Mouse (Mus musculus): ENCODE measurements around the gene Napepld.
"Not testable (repeated sequence)": the region's sequence is repeated elsewhere in the genome, so short reads cannot be mapped to it uniquely, and the experiment has no call there.

Napepld gene

DNA sequence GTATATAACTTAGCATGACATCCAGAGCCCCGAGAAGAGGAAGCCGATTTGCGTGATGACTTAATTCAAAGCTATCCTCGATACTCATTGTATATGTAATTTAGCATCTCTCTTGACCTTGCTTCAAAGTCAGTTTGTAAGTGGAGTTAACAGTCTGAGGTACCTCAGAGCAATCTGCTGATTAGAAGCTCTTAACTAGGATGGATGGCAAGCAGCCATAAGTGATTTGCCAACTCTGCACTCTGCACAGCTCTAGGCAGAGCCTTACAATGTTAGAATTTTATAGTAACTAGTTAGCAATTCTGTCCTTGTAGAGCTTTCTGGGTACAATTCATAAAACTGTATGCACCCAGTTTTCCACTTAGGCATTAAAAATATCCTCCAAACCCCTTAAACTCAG is 5.3 kb upstream of the Napepld start:
- no peak for DNase-seq (ENCODE audit: low read depth, low spot score)

DNA sequence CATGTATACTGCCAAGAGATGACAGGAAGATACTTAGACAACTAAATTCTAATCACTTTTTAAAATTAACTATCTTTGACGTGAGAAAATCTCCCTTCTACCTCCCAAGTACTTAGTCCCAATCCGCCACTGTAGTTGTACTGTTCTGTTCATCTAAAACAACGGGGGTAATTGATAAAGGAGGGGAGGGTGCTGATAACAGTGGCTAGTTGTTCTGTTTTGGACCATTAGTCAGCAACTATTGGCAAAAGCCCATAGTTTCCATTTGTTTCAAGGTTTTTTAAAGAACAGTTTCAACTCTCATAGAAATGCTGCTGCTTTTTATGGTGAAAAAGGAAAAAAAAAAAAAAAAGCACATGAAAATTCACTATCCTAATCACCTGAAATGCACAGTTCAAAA is 2.5 kb upstream of the Napepld start:
- peak; percentile 67 for DNase-seq (ENCODE audit: low read depth, low spot score)

DNA sequence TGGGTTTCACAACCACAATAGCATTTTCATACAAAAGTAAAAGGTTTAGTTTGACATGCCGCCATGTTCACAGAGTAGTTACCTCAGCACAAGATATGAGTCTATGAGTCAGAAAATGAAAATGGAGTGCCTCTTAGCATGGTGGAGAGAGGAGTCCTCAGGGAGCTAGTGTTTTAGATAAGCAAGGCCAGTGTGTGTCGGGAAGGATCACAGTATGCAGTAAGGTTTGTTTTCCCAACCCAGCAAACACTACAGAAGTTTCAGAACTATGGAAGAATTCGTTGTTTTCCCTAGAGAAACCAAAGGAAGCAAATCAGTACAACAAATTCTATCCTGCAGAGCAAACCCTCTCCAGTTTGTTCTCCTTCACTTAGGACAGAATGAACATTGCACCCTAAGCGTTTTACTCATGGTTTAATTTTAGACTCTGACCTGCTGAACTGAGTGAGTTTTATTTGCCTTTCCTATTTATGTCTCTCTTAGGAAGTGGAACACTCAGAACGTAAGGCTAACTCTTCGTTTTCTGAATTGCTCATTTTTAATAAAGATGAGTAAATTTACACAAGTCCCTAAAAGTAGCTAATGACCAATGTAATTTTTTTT is 1.8 kb upstream of the Napepld start:
- DNase-seq (ENCODE audit: low read depth, low spot score): no peak

DNA sequence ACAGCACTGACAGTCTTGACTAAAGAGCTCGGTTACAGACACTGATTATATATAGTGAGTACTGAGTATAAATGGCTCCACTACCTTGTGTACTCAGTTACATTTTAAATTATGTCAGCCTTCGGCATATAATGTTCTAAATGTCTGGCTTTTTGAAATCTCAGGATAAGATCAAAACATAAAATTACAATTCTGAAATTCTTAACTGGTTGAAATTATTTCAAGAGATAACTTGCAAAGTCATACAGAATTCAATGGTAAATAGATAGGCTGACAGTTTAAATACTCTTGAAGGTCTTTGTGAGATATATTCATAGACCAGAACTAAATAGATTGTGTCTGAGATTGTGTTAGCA is 791 bp upstream of the Napepld start:
- DNase-seq (ENCODE audit: low read depth, low spot score): no peak

DNA sequence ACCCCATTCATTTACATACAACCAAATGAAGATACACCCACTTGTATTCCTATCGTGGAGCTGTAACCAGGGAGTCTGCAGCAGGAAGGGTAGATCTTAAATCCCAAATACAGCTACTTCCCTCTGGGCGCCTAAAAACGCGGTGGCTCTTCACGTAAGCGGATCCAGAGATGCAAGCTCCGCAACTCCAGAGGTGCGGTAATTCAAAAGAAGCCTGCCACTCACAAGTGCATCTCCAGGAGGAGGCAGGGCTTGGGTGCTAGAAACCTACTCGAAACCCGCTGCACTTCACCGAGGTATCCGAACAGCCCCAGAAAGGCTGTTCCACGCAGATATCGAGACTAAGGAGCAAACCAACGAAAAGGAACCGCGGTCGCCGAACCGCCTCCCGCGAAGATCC is 262 bp downstream of the Napepld start:
- DNase-seq (ENCODE audit: low read depth, low spot score): no peak

DNA sequence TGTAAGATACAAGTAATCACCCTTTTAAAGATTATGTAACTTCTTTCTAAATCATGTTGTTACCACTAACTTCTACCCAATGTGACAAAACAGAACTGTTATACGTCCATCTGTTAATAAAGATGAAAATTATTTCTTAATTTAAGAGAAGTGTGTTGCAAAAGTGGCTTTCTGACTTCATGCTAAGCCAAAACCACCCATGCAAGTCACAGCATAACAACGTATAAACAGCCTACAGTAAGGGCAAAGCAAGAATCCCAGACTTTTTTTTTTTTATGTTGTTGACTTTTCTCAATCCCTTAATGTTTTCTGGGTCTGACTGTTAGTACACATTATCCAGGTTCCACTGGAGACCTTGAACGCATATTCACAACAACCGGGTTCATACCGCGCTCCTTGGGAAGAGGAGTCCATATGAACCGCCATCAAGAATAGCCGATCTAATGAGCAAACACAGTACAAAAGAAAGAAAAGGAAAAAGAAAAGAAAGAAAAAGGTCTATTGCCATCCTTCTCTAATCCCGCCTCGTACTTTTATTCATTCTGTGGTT is 849 bp downstream of the Napepld start:
- no peak for DNase-seq (ENCODE audit: low read depth, low spot score)

GRCm38 (mm10) chr5:21699555-21699954 is 1.6 kb downstream of the Napepld start:
- not testable (repeated sequence) for DNase-seq (ENCODE audit: low read depth, low spot score)

- peak; percentile 58 for DNase-seq (ENCODE audit: low read depth, low spot score)
Measured at GRCm38 (mm10) chr5:21694854-21695490, 6.2 kb downstream of the Napepld start.

- DNase-seq (ENCODE audit: low read depth, low spot score): no peak
Measured at GRCm38 (mm10) chr5:21693372-21693870, 7.8 kb downstream of the Napepld start.

DNA sequence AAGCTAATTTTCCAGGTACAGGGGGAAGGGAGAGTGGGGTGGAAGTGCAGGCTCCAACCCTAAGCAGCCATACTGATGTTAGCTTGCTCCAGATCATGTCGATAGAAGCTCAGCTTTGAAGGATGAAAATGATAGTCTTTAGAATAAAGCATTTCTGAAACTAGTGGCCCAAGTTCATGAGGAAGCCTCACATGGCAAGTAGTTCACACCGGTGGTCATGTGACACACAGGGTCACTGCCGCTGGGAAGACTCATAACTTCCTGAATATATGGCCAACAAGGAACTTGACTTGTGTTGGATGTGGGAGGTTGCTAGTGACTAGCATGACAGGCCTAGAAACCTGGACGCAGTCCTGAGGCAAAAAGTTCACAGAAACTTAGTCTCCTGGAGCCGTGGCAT is 9.0 kb downstream of the Napepld start:
- DNase-seq (ENCODE audit: low read depth, low spot score): no peak

- peak; percentile 70 for DNase-seq (ENCODE audit: low read depth, low spot score)
Measured at GRCm38 (mm10) chr5:21687042-21687441, 14.2 kb downstream of the Napepld start.

- DNase-seq (ENCODE audit: low read depth, low spot score): no peak
Measured at GRCm38 (mm10) chr5:21685001-21685400, 16.2 kb downstream of the Napepld start.

DNA sequence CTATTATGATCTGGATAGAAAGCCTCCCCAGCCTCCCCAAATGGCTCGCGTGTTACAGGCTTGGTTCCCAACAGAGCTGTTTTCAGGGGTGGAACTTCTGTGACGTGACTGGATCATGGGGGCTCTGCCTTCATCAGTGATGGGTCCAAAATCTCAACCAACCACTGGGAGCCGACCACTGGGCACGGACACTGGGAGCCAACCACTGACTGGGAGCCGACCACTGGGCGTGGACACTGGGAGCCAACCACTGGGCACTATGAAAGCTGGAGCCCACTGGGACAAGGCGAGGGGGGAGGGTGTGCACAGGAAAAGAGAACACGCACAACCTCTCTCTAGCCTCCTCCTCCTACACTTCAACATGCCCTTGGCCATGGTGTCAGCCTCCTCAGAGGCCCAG is 17.4 kb downstream of the Napepld start:
- no peak for DNase-seq (ENCODE audit: low read depth, low spot score)

- DNase-seq (ENCODE audit: low read depth, low spot score): peak; percentile 79
Measured at GRCm38 (mm10) chr5:21680940-21681339, 20.3 kb downstream of the Napepld start.

GRCm38 (mm10) chr5:21680029-21680428 is 21.2 kb downstream of the Napepld start:
- DNase-seq (ENCODE audit: low read depth, low spot score): peak; percentile 38

GRCm38 (mm10) chr5:21678363-21678762 is 22.8 kb downstream of the Napepld start:
- no peak for DNase-seq (ENCODE audit: low read depth, low spot score)

GRCm38 (mm10) chr5:21677939-21678338 is 23.3 kb downstream of the Napepld start:
- no peak for DNase-seq (ENCODE audit: low read depth, low spot score)

DNA sequence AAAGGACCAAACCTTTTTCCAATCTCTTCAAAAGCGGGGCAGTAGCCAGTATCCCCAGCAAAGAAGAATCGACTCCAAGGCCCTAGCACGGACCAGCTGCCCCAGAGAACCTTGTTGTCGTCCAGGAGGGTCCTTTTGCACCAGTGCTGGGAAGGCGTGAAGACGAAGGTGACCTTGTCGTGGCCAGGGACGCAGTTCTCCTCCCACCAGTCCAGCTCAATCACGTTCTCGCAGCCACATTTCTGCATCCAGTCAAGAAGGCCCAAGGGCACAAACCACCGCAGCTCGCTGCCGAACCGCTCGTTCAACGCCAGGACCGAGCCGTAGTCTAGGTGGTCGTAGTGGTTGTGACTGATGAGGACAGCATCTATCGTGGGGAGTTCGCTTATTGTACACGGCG is 25.7 kb downstream of the Napepld start:
- DNase-seq (ENCODE audit: low read depth, low spot score): no peak

DNA sequence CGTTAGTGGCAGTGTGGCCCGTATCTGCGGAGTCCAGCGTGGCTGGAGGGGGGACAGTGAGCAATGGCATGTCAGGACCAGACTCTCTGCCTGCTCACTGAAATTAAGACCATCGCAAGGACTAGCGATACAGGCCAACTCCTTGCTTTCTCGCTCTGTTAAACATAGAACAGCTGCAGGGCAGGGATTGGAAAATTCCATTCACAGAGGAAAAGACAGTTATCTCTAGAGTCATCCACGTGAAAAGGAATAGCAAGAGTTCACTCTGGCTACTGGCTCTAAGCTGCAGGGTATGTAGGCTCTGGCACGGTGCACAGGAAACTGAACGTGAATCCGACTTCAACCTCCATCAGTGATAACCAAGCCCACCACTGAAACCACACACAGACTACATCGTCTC is 26.2 kb downstream of the Napepld start:
- no peak for DNase-seq (ENCODE audit: low read depth, low spot score)

- no peak for DNase-seq (ENCODE audit: low read depth, low spot score)
Measured at GRCm38 (mm10) chr5:21673742-21674141, 27.5 kb downstream of the Napepld start.

- peak; percentile 49 for DNase-seq (ENCODE audit: low read depth, low spot score)
Measured at GRCm38 (mm10) chr5:21672812-21673635, 28.2 kb downstream of the Napepld start.

- no peak for DNase-seq (ENCODE audit: low read depth, low spot score)
Measured at GRCm38 (mm10) chr5:21669307-21669706, 31.9 kb downstream of the Napepld start.

Measured in brain, adult 2 months (tissue).